Mouse (Mus musculus): Measurements from ENCODE around the gene Numbl.

The Numbl gene

GRCm38 (mm10) chr7:27257046-27257851 is 984 bp upstream of the Numbl start:
- peak; percentile 83 for DNase-seq

DNA sequence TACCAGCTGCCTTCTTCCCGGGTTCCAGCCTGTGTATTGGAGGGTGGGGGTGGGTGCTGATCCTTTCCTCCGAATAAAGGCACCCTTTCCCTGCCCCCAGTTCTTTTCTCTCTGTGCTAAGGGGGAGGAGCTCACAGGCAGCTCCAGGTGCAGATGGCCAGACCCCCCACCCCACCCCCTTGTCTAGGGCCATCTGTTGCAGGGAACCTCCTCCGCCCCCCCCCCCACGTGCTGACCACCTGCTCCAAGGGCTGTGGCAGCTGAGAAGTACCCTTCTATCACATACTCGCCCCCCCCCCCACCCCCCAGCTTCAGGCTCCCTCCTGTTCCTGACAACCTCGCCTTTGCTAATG is 405 bp upstream of the Numbl start:
- DNase-seq, result peak; percentile 60

GRCm38 (mm10) chr7:27259271-27259721 is 1.1 kb downstream of the Numbl start:
- peak; percentile 72 for DNase-seq

- DNase-seq, result peak; percentile 53
Measured at GRCm38 (mm10) chr7:27259771-27260170, 1.5 kb downstream of the Numbl start.

DNA sequence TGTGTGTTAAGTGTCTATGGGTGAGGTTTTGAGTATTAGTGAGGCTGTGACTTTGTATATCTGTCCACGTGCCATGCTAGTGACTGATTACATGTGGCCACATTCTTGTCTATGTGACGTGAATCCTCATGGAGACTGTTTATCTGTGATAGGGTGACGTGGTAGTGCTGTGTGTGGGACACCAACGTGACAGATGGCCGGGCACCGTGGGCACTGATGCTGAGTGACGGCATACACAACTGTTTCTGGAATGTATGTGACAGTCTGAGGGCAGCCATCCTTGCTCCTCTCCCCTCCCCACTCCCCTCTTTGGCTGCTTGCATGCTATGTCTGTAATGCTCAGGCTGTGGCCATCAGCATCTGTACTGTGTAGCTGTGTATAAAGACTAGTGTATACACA is 2.6 kb downstream of the Numbl start:
- peak; percentile 62 for DNase-seq

GRCm38 (mm10) chr7:27261888-27262287 is 3.7 kb downstream of the Numbl start:
- peak; percentile 40 for DNase-seq

GRCm38 (mm10) chr7:27264761-27265160 is 6.5 kb downstream of the Numbl start:
- DNase-seq, result no peak

GRCm38 (mm10) chr7:27266515-27267128 is 8.4 kb downstream of the Numbl start:
- no peak for DNase-seq

- DNase-seq, result no peak
Measured at GRCm38 (mm10) chr7:27271423-27271822, 13.2 kb downstream of the Numbl start.

GRCm38 (mm10) chr7:27273739-27274351 is 15.6 kb downstream of the Numbl start:
- no peak for DNase-seq

- no peak for DNase-seq
Measured at GRCm38 (mm10) chr7:27274916-27275315, 16.7 kb downstream of the Numbl start.

DNA sequence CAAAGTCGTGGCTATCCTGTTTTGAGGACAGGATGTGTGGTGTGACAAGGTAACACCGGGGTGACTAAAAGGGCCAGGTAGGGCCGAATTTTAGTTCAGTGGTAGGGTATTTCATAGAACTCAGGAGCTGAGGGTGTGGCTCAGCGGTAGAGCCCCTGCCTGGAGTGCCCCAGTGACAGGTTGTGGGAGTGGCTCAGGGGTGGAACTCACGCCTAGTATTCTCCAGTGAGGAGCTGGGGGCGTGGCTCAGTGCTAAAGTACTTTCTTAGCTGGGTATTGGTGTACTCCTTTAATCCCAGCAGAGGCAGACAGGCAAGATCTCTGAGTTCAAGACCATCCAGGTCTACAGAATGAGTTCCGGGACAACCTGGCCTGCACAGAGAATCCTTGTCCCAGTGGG is 17.8 kb downstream of the Numbl start:
- no peak for DNase-seq

DNA sequence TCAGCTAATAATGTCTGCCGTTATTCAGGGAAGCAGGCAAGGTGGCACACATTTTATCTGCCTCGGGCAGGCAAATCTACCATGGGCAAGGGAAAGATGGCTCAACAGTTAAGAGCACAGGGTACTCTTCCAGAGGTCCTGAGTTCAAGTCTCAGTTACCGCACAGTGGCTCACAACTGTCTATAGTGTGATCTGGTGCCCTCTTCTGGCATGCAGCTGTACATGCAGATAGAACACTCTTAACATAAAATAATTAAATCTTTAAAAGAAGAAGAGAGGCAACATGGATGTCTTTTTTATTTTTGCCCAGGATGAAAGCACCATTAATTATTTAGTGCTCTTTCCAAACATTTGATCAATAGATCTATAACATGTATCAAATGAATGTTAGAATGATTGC is 19.0 kb downstream of the Numbl start:
- DNase-seq, result no peak

DNA sequence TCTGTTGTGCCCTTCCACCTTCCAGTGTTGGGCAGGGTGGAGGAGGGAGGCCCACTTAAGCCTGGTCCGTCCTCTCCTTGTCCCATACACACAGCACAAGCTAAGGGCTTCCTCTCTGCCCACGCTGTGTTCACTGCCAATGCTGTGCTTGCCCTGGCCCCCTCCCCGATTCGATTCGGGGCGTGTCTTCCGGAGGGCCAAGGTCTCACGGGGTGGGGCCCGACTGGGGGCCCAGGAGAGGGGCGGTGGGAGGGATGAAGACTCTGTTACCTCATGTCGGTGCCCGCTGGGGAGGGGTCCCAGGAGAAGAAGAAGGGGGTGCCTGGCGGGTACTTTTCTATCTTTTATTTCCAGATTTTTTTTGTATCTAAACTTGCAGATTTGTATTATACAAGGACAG is 23.5 kb downstream of the Numbl start:
- DNase-seq, result no peak

- no peak for DNase-seq
Measured at GRCm38 (mm10) chr7:27282225-27282624, 24.0 kb downstream of the Numbl start.

DNA sequence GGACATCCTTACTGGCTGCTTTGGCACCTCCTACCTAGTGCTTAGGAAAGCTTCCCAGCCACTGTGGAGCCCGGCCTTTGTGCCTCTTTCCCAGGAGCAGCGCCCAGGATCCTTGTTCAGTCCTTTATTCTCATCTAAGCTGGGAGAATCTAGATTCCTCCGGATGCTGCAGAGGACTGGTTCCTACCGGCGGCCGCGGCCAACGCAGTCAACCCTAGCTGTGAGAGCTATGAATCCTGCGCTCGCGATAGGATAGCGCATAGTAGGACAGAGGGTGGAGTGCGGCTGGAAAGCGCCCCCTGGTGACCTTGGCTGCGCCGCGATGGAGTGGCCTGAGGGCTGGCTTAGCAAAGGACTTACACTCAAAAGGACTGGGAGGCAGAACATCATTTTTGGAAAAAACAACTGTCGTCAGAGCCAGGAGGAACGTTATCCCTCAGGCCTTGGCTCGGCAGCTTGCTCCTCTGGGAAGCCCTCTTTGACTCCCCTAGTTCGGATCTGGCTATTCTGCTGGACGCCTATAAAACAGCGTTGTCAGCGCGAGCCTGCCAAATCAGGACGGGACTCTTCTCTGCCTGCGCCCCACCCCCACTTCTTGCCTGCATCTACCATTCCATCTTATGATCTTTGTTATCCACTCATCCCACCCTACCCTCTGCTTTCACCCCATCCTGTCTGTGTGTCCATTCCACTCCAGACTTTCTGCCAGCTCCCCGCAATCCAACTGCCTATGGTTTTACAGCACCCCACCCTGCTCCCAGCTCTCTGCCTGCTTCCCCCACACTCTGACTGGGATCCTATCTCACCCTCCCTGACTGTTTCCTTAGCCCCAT is 26.8 kb downstream of the Numbl start:
- no peak for DNase-seq

DNA sequence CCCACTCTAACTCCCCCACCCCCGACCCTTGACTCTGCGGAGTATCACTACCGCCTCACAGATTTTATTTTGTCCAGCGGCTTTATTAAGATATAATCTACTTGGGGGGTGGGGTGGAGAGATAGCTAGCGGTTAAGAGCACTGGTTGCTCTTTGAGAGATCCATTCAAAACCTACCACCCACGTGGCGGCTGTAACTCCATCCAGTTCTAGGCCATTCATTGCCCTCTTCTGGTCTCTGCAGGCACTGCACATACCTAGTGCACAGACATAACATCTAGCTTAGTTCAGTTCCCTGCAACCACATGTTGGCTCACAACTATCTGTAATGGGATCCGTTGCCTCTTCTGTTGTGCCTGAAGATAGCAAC is 27.4 kb downstream of the Numbl start:
- DNase-seq, result peak; percentile 59

DNA sequence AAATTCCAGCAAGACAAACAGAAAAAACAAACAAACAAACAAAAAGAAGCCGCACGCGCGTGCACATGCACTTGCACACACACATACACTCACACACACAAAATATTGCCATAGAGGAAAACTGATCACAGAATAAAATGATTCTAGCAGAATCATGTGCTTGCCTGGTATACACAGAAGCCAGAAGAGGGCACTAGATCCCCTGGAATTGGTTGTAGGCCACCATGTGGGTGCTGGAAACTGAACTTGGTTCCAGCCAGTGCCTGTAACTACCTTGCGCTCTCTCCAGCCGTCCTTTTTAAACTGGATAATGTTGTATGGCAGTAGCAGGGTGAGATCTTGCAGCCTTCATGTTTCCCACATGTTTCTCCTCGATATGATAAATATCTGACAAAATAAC is 30.5 kb downstream of the Numbl start:
- no peak for DNase-seq

- DNase-seq, result no peak
Measured at GRCm38 (mm10) chr7:27290555-27290954, 32.3 kb downstream of the Numbl start.

DNA sequence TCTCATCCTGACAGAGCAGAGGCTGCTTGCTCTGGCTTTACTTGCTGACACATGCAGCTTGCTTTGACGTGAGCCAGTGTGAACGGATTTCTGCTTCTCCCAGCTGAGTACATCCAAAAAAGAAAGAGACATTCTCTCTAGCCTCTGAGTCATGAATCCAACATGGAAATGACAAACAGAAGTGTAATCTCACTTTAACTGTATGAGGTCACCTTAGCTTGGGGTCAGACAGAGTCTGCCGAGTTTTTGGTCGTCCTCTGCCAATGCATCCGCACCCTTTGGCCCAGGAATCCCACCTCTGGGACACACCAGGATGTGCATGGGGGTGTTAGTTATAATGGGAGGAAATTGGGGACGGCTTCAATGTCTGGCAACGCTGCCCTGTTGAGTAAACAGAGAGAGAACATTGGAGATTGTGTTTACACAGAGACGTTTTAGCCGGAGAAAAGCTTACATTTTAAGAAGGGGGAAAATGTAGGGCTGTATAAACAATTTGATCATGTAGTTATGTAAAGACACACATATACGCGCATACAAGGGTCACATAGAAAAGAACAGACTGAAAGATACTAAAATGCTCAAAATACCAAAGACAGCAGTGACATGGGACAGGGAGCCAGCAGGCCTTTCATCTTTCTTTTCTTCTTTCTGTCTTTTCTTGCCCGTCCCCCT is 33.7 kb downstream of the Numbl start:
- no peak for DNase-seq

- no peak for DNase-seq
Measured at GRCm38 (mm10) chr7:27295956-27296355, 37.7 kb downstream of the Numbl start.

- no peak for DNase-seq
Measured at GRCm38 (mm10) chr7:27296518-27296917, 38.3 kb downstream of the Numbl start.

All from cerebellum, adult 9-10 months (tissue).